Mouse (Mus musculus): Measurements from ENCODE around the gene Eif2b3. TPM values are rescaled to one million over a fixed set of nuclear protein-coding genes. Genes with fewer than 3 reads are reported as not detected.

Eif2b3 gene
- total RNA-seq (2014; rRNA removed; ENCODE audit: low replicate concordance) (10.7 and 14.0 TPM in 2 replicates), polyA plus RNA-seq (2015; fragmentation: Nextera tagmentation; extraction: Ambion mirVana) (25.7 and 27.5 TPM in 2 replicates)

DNA sequence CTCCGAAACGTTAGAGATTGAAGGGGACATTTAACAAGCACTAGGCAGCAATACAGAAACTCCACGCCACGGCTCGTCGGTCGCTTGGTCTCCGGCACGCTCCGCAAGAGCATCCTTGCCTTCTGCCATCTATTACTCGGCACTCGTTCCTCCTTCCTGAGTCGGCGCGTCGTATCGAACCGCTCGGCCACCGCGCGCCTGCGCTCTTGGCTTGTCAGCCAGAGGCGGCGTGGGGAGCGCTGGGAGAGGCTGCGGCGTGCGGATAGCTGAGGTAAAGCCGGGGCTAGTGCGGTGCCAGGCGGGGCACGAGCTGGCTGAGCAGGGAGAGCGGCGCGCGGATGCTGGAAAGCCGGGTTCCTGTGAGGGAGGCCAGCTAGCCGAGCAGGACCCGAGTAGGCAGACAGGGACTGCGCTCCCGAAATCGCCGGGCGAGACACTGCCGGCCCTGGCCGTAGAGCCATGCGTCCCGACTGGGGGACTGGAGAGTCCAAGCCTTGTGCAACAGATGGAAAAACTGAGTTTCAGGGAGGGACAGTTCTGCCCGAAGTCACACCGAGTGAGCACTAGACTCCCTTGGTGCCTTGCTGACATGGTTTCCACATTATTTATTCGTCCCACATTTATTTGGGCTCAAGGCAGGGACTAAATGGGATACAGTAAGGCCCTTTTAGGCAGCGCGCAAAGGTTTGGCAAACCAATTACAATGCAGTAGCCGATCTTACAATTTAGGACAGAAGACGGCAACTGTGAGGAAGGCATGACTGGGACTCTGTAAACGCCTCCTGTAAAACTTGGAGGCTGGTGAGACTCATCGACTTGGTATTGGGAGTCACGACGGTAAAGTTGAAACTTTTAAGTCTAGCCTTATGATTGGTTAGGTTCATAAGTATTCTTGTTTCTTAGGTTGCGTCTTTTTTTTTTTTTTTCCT, at the start of gene Eif2b3:
Gene Eif2b3 (plus strand): TSS at position 197 of the 929 bp plus-strand sequence.
- H3K9ac ChIP-seq (replicated peaks; ENCODE audit: low read depth, low read length), result peak within 1 kb of the TSS; percentile 69
- H3K36me3 ChIP-seq (replicated peaks; ENCODE audit: control insufficient read depth, insufficient read depth, low read length), result no peaks in the 10 kb centered on the region; the same call in 1 of the 2 replicates
- DNase-seq (ENCODE audit: low spot score) (peak; percentile 90), ATAC-seq (ENCODE audit: insufficient read depth, low read depth) (peak; percentile 94)
- TF ChIP-seq EP300 (IDR thresholded peaks at IDR 0.05; ENCODE audit: low read depth), result no peak
- TF ChIP-seq CTCF (IDR thresholded peaks at IDR 0.05; ENCODE audit: low read depth), result no peak
- peaks cover 6% of the 10 kb centered on the region; the same call in 1 of the 2 replicates for H3K4me1 ChIP-seq (ENCODE audit: control insufficient read depth, insufficient read depth)
- under 1% methylated on average over 61 of the region's 61 CpGs for WGBS
- H3K27ac ChIP-seq (ENCODE audit: low read depth), result 0 out of 2 replicates have a peak within 1 kb of the TSS, but pooled peaks have one; percentile 30
- peak within 1 kb of the TSS; percentile 91 for H3K4me2 ChIP-seq (ENCODE audit: low read depth, low read length)
- no peaks in the 10 kb centered on the region for H3K27me3 ChIP-seq (ENCODE audit: control insufficient read depth, insufficient read depth, low read length)
- no peaks in the 10 kb centered on the region for H3K9me3 ChIP-seq (replicated peaks; ENCODE audit: control insufficient read depth, low read length)
- peak within 1 kb of the TSS; percentile 78 for H3K4me3 ChIP-seq (ENCODE audit: low read depth, low read length)

DNA sequence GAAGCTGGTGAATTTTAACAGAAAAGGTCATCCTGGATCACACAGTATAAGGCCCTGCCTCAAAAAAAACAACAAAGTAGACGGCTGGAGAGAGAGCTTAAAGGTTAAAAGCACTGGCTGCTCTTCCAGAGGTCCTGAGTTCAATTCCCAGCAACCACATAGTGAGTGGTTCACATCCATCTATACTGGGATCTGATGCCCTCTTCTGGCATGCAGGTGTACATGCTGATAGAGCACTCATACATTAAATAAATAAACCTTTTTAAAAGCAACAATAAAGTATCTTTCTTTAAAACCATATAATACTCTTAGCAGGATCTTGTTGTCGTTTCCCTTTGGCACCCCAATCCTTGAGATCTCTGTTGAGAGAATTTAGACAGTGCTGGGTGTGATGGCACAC, 42.7 kb upstream of the Eif2b3 start:
- WGBS, result 59% methylated on average over 2 of the region's 2 CpGs
- no peak for ATAC-seq (ENCODE audit: insufficient read depth, low read depth)

GRCm38 (mm10) chr4:116985681-116986080, 33.5 kb upstream of the Eif2b3 start:
- no peak for ATAC-seq (ENCODE audit: insufficient read depth, low read depth)
- H3K4me3 ChIP-seq (ENCODE audit: low read depth, low read length), result no peak overlapping the region
- H3K36me3 ChIP-seq (replicated peaks; ENCODE audit: control insufficient read depth, insufficient read depth, low read length), result peaks cover 10% of the 10 kb centered on the region
- no peaks in the 10 kb centered on the region for H3K9me3 ChIP-seq (replicated peaks; ENCODE audit: control insufficient read depth, low read length)
- DNase-seq (ENCODE audit: low spot score), result no peak
- H3K27me3 ChIP-seq (ENCODE audit: control insufficient read depth, insufficient read depth, low read length), result no peaks in the 10 kb centered on the region
- no peaks in the 10 kb centered on the region for H3K4me1 ChIP-seq (ENCODE audit: control insufficient read depth, insufficient read depth)
- no peak overlapping the region for H3K27ac ChIP-seq (ENCODE audit: low read depth)
- TF ChIP-seq CTCF (IDR thresholded peaks at IDR 0.05; ENCODE audit: low read depth) (no peak), EP300 (IDR thresholded peaks at IDR 0.05; ENCODE audit: low read depth) (no peak)
- no peak overlapping the region for H3K4me2 ChIP-seq (ENCODE audit: low read depth, low read length)
- 75% methylated on average over 7 of the region's 7 CpGs for WGBS
- no peak overlapping the region for H3K9ac ChIP-seq (replicated peaks; ENCODE audit: low read depth, low read length)

More for the DNA sequence above, 42.7 kb upstream of the Eif2b3 start:
- no peaks in the 10 kb centered on the region for H3K4me1 ChIP-seq (ENCODE audit: control insufficient read depth, insufficient read depth)
- H3K27me3 ChIP-seq (ENCODE audit: control insufficient read depth, insufficient read depth, low read length), result no peaks in the 10 kb centered on the region
- H3K9me3 ChIP-seq (replicated peaks; ENCODE audit: control insufficient read depth, low read length), result no peaks in the 10 kb centered on the region
- no peak overlapping the region for H3K4me3 ChIP-seq (ENCODE audit: low read depth, low read length)
- TF ChIP-seq EP300 (IDR thresholded peaks at IDR 0.05; ENCODE audit: low read depth), result no peak
- TF ChIP-seq CTCF (IDR thresholded peaks at IDR 0.05; ENCODE audit: low read depth), result 0 out of 2 replicates have a peak, but pooled peaks have one; percentile 5
- H3K27ac ChIP-seq (ENCODE audit: low read depth), result no peak overlapping the region
- no peak overlapping the region for H3K4me2 ChIP-seq (ENCODE audit: low read depth, low read length)
- no peak overlapping the region for H3K9ac ChIP-seq (replicated peaks; ENCODE audit: low read depth, low read length)
- no peaks in the 10 kb centered on the region for H3K36me3 ChIP-seq (replicated peaks; ENCODE audit: control insufficient read depth, insufficient read depth, low read length)
- DNase-seq (ENCODE audit: low spot score), result no peak

GRCm38 (mm10) chr4:116986400-116987121, 32.6 kb upstream of the Eif2b3 start:
- Histone ChIP-seq H3K9me3 (replicated peaks; ENCODE audit: control insufficient read depth, low read length) (no peaks in the 10 kb centered on the region), H3K4me1 (ENCODE audit: control insufficient read depth, insufficient read depth) (no peaks in the 10 kb centered on the region), H3K4me2 (ENCODE audit: low read depth, low read length) (no peak overlapping the region), H3K27me3 (ENCODE audit: control insufficient read depth, insufficient read depth, low read length) (no peaks in the 10 kb centered on the region), H3K27ac (ENCODE audit: low read depth) (no peak overlapping the region), H3K4me3 (ENCODE audit: low read depth, low read length) (no peak overlapping the region), H3K36me3 (replicated peaks; ENCODE audit: control insufficient read depth, insufficient read depth, low read length) (peaks cover 16% of the 10 kb centered on the region), H3K9ac (replicated peaks; ENCODE audit: low read depth, low read length) (no peak overlapping the region)
- ATAC-seq (ENCODE audit: insufficient read depth, low read depth) (peak; percentile 89), DNase-seq (ENCODE audit: low spot score) (peak; percentile 77)
- no peak for TF ChIP-seq EP300 (IDR thresholded peaks at IDR 0.05; ENCODE audit: low read depth)
- TF ChIP-seq CTCF (IDR thresholded peaks at IDR 0.05; ENCODE audit: low read depth), result peak; percentile 82
- WGBS, result 46% methylated on average over 17 of the region's 17 CpGs

GRCm38 (mm10) chr4:116987122-116987456, 32.1 kb upstream of the Eif2b3 start:
- 59% methylated on average over 5 of the region's 5 CpGs for WGBS
- no peak overlapping the region for H3K27ac ChIP-seq (ENCODE audit: low read depth)
- TF ChIP-seq EP300 (IDR thresholded peaks at IDR 0.05; ENCODE audit: low read depth) (no peak), CTCF (IDR thresholded peaks at IDR 0.05; ENCODE audit: low read depth) (no peak)
- DNase-seq (ENCODE audit: low spot score), result no peak
- H3K4me3 ChIP-seq (ENCODE audit: low read depth, low read length), result no peak overlapping the region
- no peak for ATAC-seq (ENCODE audit: insufficient read depth, low read depth)
- H3K9ac ChIP-seq (replicated peaks; ENCODE audit: low read depth, low read length), result no peak overlapping the region
- H3K4me2 ChIP-seq (ENCODE audit: low read depth, low read length), result no peak overlapping the region
- no peaks in the 10 kb centered on the region for H3K27me3 ChIP-seq (ENCODE audit: control insufficient read depth, insufficient read depth, low read length)
- H3K9me3 ChIP-seq (replicated peaks; ENCODE audit: control insufficient read depth, low read length), result no peaks in the 10 kb centered on the region
- no peaks in the 10 kb centered on the region for H3K4me1 ChIP-seq (ENCODE audit: control insufficient read depth, insufficient read depth)
- peaks cover 16% of the 10 kb centered on the region for H3K36me3 ChIP-seq (replicated peaks; ENCODE audit: control insufficient read depth, insufficient read depth, low read length)

Data from heart, postnatal 0 days (tissue).